Mouse (Mus musculus): ENCODE measurements around the gene Cwh43.
A peak's percentile ranks its signal among the peaks of the same experiment; 100 is the strongest.
"Not testable (repeated sequence)": the region's sequence is repeated elsewhere in the genome, so short reads cannot be mapped to it uniquely, and the experiment has no call there.

Gene Cwh43

DNA sequence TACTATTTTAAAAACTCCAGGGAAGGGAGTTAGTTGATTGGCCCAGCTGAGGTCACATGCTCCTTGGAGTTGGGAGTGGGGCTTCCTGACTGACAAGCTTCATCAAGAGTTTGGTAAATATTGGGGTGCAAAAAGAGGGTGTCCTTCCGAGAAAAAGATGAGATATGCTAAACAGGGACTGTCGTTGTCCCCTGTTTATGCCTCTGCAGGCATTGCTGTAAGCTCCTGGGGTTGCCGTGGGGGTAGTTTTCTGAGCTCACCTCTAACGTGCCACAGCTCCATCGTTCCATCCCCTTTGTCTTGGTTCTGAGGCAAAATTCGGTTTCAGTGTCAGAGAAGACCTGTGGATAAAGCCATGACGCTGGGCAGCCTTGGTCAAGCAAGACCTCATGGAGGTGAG is 74.8 kb downstream of the Cwh43 start, which contains the start of gene Dcun1d4:
Gene Dcun1d4, plus strand, starts transcription at position 301 of the 400 bp plus-strand sequence.
- DNase-seq (ENCODE audit: low spot score) = no peak

- no peak for DNase-seq (ENCODE audit: low spot score)
Observed at GRCm38 (mm10) chr5:73481401-73481800, 75.5 kb downstream of the Cwh43 start.

DNA sequence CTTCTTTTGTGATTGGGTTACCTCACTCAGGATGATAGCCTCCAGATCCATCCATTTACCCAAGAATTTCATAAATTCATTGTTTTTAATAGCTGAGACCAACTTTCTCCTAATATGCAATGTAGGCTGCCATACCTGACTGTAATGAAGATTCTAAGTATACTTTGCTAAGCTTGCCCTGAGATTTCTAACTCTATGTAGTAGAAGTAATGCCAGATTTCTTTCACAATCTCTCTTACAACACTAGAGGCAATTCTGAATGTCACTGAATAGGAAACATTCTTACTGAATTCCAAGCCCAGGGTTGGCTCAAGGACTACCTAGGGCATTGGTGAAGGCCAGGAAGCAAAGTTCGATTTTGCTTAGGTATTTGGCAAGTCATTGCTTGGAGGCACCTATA is 76.5 kb downstream of the Cwh43 start:
- DNase-seq (ENCODE audit: low spot score) = not testable (repeated sequence)

DNA sequence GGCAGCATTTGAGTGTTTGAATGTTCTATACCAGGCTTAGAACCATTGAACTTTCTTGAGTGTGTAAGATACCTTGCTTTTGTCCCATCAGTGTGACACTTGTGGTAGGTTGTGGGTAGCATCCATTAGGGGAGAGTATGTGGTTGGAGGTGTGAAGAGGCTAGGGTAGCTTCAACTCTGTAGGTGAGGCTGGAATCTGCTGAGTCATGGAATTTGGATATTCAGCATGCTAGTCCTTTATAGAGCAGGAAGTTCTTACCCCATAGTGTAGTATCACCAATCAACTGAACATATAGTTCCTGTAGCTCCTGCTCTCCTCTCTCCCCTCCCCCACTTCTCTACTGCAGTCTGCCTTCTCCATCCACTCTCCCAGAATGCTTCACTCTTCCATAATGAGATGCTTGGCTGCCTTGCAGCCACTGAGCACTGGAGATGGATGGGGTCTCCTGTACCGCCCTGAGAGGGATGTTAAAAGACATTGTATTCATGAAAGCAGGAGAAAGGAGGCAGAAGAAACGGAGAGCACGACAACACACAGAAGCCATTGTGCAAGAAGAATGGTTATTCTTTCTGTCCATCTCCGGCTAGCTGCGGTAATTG is 78.2 kb downstream of the Cwh43 start:
- no peak for DNase-seq (ENCODE audit: low spot score)

- no peak for DNase-seq (ENCODE audit: low spot score)
Observed at GRCm38 (mm10) chr5:73486451-73486850, 80.6 kb downstream of the Cwh43 start.

GRCm38 (mm10) chr5:73489915-73490314 is 84.0 kb downstream of the Cwh43 start:
- no peak for DNase-seq (ENCODE audit: low spot score)

DNA sequence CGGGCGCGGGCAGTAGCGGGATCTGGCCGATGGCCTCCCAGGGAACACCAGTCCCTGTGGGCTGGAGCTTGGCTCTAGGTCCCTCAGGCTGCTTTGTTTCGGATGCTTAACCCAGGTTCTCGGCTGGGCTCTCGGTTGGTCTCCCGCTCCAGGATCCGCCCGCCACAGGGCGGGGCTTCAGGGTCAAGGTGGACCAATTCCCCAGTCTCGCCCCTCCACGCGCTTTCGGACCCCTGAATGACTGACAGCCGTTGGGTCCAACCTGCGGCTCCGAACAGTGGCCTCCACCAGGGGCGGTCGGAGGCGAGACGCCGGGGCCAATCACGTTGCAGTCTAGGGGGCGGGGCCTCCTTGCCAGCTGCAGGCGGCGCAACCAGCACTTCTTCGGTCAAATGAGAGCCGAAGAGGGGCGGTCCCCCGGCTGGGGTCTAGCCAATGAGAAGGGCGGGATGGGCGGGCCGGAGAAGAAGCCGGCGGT is 84.8 kb downstream of the Cwh43 start:
- peak; percentile 100 for DNase-seq (ENCODE audit: low spot score)

DNA sequence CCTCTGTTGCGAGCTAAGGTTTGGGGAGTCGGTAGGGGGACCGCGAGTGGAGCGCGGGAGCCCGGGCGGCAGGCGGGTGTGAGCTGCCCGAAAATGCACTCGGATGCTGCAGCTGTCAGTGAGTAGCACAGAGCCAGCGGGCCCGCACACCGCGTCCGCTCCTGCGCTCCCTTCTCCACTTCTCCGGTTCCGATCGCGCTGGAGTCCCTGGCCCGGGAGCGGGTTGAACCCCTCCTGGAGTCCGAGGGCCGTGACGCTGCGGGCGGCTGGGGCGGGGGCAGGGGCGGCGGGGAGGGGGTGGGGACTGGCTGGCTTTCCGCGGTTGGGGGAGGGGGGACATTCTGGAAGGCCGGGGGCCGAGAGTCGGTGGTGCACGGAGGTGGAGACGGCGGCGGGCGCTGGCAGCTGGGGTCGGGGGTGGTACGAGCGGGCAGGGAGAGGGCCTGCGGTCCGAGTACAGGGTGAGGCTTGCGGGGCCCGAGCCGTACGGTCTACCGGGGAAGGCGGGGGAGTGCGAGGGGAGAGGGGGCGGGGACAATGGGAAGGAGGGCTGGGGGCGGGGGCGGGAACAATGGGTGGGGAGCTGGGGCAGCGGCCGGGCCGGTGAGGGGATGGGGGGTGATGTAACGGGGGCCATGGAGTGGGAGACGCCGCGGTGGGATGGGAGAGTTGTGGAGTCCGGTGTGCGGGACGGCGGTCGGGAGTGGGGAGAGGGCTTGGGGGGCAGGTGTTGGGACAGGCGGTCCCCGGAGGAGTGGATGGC is 85.4 kb downstream of the Cwh43 start:
- no peak for DNase-seq (ENCODE audit: low spot score)

GRCm38 (mm10) chr5:73491837-73492720 is 86.2 kb downstream of the Cwh43 start:
- peak; percentile 92 for DNase-seq (ENCODE audit: low spot score)

DNA sequence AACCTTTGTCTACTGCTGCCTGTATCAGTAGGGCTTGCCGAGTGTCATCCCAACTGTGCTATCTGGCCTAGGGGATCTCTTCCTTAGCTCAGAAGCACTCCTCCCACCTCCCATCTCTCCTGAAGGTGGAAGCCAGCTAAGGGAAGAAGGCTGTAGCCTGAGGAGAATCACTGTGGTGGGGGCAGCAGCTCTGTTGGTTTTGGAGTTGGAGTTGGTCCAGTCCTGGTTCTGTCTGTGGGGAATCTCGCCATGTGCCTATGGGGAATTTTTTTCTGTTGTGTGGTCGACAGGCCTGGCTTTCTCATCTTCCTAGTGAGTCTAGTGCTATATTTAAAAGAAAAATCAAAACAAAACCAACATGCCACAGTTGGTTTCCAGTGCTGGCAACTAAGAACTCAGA is 91.5 kb downstream of the Cwh43 start:
- no peak for DNase-seq (ENCODE audit: low spot score)

DNA sequence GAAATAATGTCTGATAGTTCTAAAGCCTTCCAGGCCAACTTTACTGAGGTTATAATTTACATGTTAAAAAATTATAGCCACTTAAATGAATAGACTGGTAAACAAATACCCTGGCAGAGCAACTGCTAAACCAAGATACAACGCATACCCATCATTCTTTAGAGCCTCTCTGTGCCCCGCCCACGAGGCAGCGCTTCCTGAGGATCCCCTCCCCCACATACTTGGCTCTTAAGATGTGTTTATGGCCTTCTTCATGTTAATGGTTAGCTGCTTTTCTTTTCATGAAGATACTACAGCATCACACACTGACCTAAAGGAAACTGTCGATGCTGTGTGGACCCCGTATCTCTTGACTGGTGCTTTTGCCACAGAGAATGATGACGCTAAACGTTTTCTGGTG is 92.7 kb downstream of the Cwh43 start:
- no peak for DNase-seq (ENCODE audit: low spot score)

DNA sequence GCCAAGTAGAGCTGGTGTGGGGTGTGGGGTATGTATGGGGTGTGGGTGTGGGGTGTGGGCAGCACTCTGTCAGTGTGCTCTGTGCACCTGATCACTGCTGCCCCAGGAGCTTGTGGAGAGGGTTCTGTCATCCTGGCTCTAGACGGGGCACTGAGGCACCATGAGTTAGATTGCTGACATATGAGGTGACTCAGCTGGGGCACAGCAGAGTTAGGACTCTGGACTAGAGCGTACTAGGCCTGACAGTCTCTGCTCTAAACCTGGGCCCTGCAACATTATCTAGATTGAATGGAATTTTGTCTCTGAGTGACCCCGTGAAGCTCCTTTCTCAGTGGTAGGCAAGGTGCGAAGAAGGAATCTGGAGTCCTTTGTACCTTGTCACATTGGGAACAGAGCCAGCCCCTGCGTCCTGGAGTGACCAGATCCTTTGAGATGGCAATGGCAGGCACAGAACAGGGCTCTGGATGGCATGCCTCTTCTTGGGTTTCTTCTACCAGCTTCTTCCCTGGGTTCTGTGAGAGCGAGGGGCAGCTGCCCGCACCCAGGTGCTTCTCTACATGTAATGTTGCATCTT is 95.1 kb downstream of the Cwh43 start:
- no peak for DNase-seq (ENCODE audit: low spot score)

- DNase-seq (ENCODE audit: low spot score) = no peak
Observed at GRCm38 (mm10) chr5:73502422-73502821, 96.5 kb downstream of the Cwh43 start.
